Mouse (Mus musculus) midbrain, embryonic 11.5 days (tissue): Measurements from ENCODE around the gene Gm4565. TPM values are rescaled to one million over a fixed set of nuclear protein-coding genes. Genes with fewer than 3 reads are reported as not detected.
"Not testable (repeated sequence)": the region's sequence is repeated elsewhere in the genome, so short reads cannot be mapped to it uniquely, and the experiment has no call there.

Experiments
- ATAC-seq: fragments of 200-750 bp; cut with Nextera tagmentation; 2 replicates; pipeline ENCODE4 v1.8.0; 2017; ENCODE audit warnings: moderate TSS enrichment, moderate library complexity; ENCODE audit not compliant: low FRiP score
- DNase-seq: peaks from one replicate; pipeline ENCODE4 v3.0.0; 2015; ENCODE audit warnings: low spot score; ENCODE audit errors: missing footprints
- H3K27ac ChIP-seq: fragments of 300-500 bp; sonication (generic); 2 replicates; pipeline ENCODE4 v1.5.1; 2014; ENCODE audit warnings: low read depth, low read length
- H3K27me3 ChIP-seq: fragments of 300-500 bp; sonication (generic); 2 replicates; pipeline ENCODE4 v1.6.1; 2014; ENCODE audit warnings: mild to moderate bottlenecking, low read length, moderate library complexity, mixed read lengths; ENCODE audit not compliant: control insufficient read depth, insufficient read depth
- H3K36me3 ChIP-seq: fragments of 300-500 bp; sonication (generic); 2 replicates; pipeline ENCODE4 v1.6.1; 2014; ENCODE audit warnings: mild to moderate bottlenecking, low read length, moderate library complexity, mixed read lengths; ENCODE audit not compliant: control insufficient read depth, insufficient read depth
- H3K4me1 ChIP-seq: fragments of 300-500 bp; sonication (generic); 2 replicates; pipeline ENCODE4 v1.6.1; 2014; ENCODE audit warnings: low read length; ENCODE audit not compliant: control insufficient read depth, insufficient read depth
- H3K4me2 ChIP-seq: fragments of 300-500 bp; sonication (generic); 2 replicates; pipeline ENCODE4 v1.6.1; 2014; ENCODE audit warnings: mild to moderate bottlenecking, moderate library complexity
- H3K4me3 ChIP-seq: fragments of 300-500 bp; sonication (generic); 2 replicates; pipeline ENCODE4 v1.5.1; 2014; ENCODE audit warnings: low read depth, low read length
- H3K9ac ChIP-seq: fragments of 300-500 bp; sonication (generic); 2 replicates; pipeline ENCODE4 v1.6.1; 2014; ENCODE audit warnings: low read length
- H3K9me3 ChIP-seq: fragments of 300-500 bp; sonication (generic); 2 replicates; pipeline ENCODE4 v1.6.1; 2016; ENCODE audit warnings: low read length; ENCODE audit not compliant: control insufficient read depth
- WGBS: fragments of 180-500 bp; shearing (Covaris S2); extraction: QIAGEN DNeasy Blood & Tissue Kit; methylation state at CpG from one replicate; pipeline ENCODE4 v1.1.7; 2014; 5-methylcytosine and 5-hydroxymethylcytosine counted together
- polyA plus RNA-seq: library from polyadenylated mRNA; unstranded; fragments of >200 nt; fragmentation: Nextera tagmentation; extraction: Ambion mirVana; gene quantifications from 2 replicates; pipeline ENCODE4 v1.2.1, GENCODE M21; 2014

Gene Gm4565
- not detected in 2 replicates for polyA plus RNA-seq

- H3K9me3 ChIP-seq, H3K36me3 ChIP-seq, H3K4me3 ChIP-seq, DNase-seq, ATAC-seq, H3K27ac ChIP-seq, H3K9ac ChIP-seq, H3K27me3 ChIP-seq, H3K4me1 ChIP-seq, H3K4me2 ChIP-seq: not testable (repeated sequence)
- whole genome bisulfite sequencing, result 78% methylated on average over 2 of the region's 4 CpGs
These were observed at the start of gene Gm4565 for GRCm38 (mm10) chr7:22588027-22588426. TSS of gene Gm4565 (minus strand) at chr7:22588127.

- H3K36me3 ChIP-seq, H3K27ac ChIP-seq, DNase-seq, H3K27me3 ChIP-seq, H3K4me1 ChIP-seq, H3K4me3 ChIP-seq, ATAC-seq, H3K9me3 ChIP-seq, H3K4me2 ChIP-seq, H3K9ac ChIP-seq: not testable (repeated sequence)
- WGBS, result no CpG with 5 or more reads among the region's 3 CpGs
These were observed 22.7 kb downstream of the Gm4565 start, which contains the start of gene Gm4201 for GRCm38 (mm10) chr7:22565243-22565642. TSS of gene Gm4201 (minus strand) at chr7:22565343.

GRCm38 (mm10) chr7:22534787-22535186 is 53.1 kb downstream of the Gm4565 start, which contains the start of gene Gm8677:
TSS of gene Gm8677 (minus strand) at chr7:22534887.
- H3K9me3 ChIP-seq, H3K4me2 ChIP-seq, H3K36me3 ChIP-seq, H3K27ac ChIP-seq, H3K4me1 ChIP-seq, H3K4me3 ChIP-seq, ATAC-seq, DNase-seq, H3K9ac ChIP-seq, H3K27me3 ChIP-seq: not testable (repeated sequence)
- WGBS, result no CpG with 5 or more reads among the region's 1 CpGs

Other genes starting within 250 kb of the Gm4565 start
- not detected in 2 replicates for gene Gm8660, start 217.1 kb downstream of the Gm4565 start, polyA plus RNA-seq
- not detected in 2 replicates for gene Vmn1r148, start 174.5 kb downstream of the Gm4565 start, polyA plus RNA-seq
- gene Vmn1r149, start 149.9 kb downstream of the Gm4565 start, polyA plus RNA-seq, result not detected in 2 replicates
- not detected in 2 replicates for gene Gm10665, start 124.1 kb downstream of the Gm4565 start, polyA plus RNA-seq
- gene Vmn1r151, start 88.4 kb downstream of the Gm4565 start, polyA plus RNA-seq, result not detected in 2 replicates
- gene Vmn1r152, start 65.2 kb downstream of the Gm4565 start, polyA plus RNA-seq, result not detected in 2 replicates
- gene Gm8677, start 53.2 kb downstream of the Gm4565 start, polyA plus RNA-seq, result not detected in 2 replicates
- gene Gm4201, start 22.8 kb downstream of the Gm4565 start, polyA plus RNA-seq, result not detected in 2 replicates
- gene Vmn1r155, start 69.9 kb upstream of the Gm4565 start, polyA plus RNA-seq, result not detected in 2 replicates
- gene Gm8693, start 104.2 kb upstream of the Gm4565 start, polyA plus RNA-seq, result not detected in 2 replicates
- not detected in 2 replicates for gene Gm4567, start 131.6 kb upstream of the Gm4565 start, polyA plus RNA-seq
- gene Vmn1r157, start 173.6 kb upstream of the Gm4565 start, polyA plus RNA-seq, result not detected in 2 replicates
- gene Vmn1r158, start 202.7 kb upstream of the Gm4565 start, polyA plus RNA-seq, result not detected in 2 replicates